Mouse (Mus musculus) liver, postnatal 0 days (tissue): ENCODE measurements around the gene Proca1. TPM values are rescaled to one million over a fixed set of nuclear protein-coding genes. Genes with fewer than 3 reads are reported as not detected.

ENCODE experiments used
- ATAC-seq: fragments of 200-750 bp; cut with Nextera tagmentation; 2 replicates; pipeline ENCODE4 v1.8.0; 2017; ENCODE audit warnings: mild to moderate bottlenecking, moderate library complexity
- DNase-seq: peaks from one replicate; pipeline ENCODE4 v3.0.0-alpha.2; 2016
- H3K27ac ChIP-seq: fragments of 300-500 bp; sonication (generic); 2 replicates; pipeline ENCODE4 v1.5.1; 2014; ENCODE audit warnings: antibody characterized with exemption, moderate library complexity, mild to moderate bottlenecking, low read depth
- H3K27me3 ChIP-seq: fragments of 300-500 bp; sonication (generic); 2 replicates; pipeline ENCODE4 v1.6.1; 2014; ENCODE audit warnings: low read length, control low read depth, mixed read lengths; ENCODE audit not compliant: insufficient read depth
- H3K36me3 ChIP-seq: fragments of 300-500 bp; sonication (generic); replicated peaks from 2 replicates; pipeline ENCODE4 v1.6.1; 2014; ENCODE audit warnings: mild to moderate bottlenecking, control low read depth, low read length, moderate library complexity, mixed read lengths; ENCODE audit not compliant: insufficient read depth
- H3K4me1 ChIP-seq: fragments of 300-500 bp; sonication (generic); 2 replicates; pipeline ENCODE4 v1.6.1; 2014; ENCODE audit warnings: antibody characterized with exemption, mild to moderate bottlenecking, control low read depth; ENCODE audit not compliant: insufficient read depth
- H3K4me2 ChIP-seq: fragments of 300-500 bp; sonication (generic); 2 replicates; pipeline ENCODE4 v1.6.1; 2014; ENCODE audit warnings: low read depth, mild to moderate bottlenecking, low read length, moderate library complexity, mixed read lengths
- H3K4me3 ChIP-seq: fragments of 300-500 bp; sonication (generic); 2 replicates; pipeline ENCODE4 v1.5.1; 2014; ENCODE audit warnings: low read depth, low read length
- H3K9ac ChIP-seq: fragments of 300-500 bp; sonication (generic); replicated peaks from 2 replicates; pipeline ENCODE4 v1.6.1; 2014; ENCODE audit warnings: mild to moderate bottlenecking, moderate library complexity
- H3K9me3 ChIP-seq: fragments of 300-500 bp; sonication (generic); 2 replicates; pipeline ENCODE4 v1.6.1; 2016; ENCODE audit warnings: mild to moderate bottlenecking, control low read depth, low read length, mixed read lengths
- CTCF ChIP-seq: sonication (generic); IDR thresholded peaks from 2 replicates; pipeline ENCODE4 v1.5.1; 2016; ENCODE audit warnings: antibody characterized with exemption, low read depth
- EP300 ChIP-seq: IDR thresholded peaks from 2 replicates; pipeline ENCODE4 v1.6.1; 2016; ENCODE audit warnings: antibody characterized with exemption, low read depth, mild to moderate bottlenecking
- WGBS: fragments of 180-500 bp; shearing (Covaris S2); extraction: QIAGEN DNeasy Blood & Tissue Kit; methylation state at CpG from one replicate; pipeline ENCODE4 v1.1.7; 2014; ENCODE audit not compliant: insufficient replicate concordance; 5-methylcytosine and 5-hydroxymethylcytosine counted together
- polyA plus RNA-seq: library from polyadenylated mRNA; unstranded; fragments of >200 nt; fragmentation: Nextera tagmentation; extraction: Ambion mirVana; gene quantifications from 2 replicates; pipeline ENCODE4 v1.2.1, GENCODE M21; 2015

Gene Proca1
- polyA plus RNA-seq, 1 experiment from 2014 or later, result 1.00 TPM

DNA sequence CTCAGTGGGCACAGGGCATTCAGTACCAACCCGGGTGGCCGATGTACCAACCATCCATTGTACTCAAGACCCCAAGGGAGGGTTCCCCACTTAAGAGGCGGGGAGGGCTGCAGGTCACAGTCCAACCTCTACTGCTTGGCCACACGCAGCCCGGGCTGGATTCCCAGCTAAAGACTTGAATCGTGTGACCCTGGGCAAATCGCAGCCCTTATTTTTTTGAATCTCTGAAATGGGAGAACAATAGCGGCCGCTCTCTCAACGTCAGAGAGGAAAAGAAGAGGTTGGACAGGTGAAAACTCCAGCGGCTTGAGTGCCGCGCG lies 28.6 kb upstream of the Proca1 start:
- ATAC-seq, result no peak
- peaks cover 24% of the 10 kb centered on the region for H3K36me3 ChIP-seq
- H3K4me3 ChIP-seq, result peak overlapping the region; percentile 96
- H3K9ac ChIP-seq, result peak overlapping the region; percentile 87
- H3K4me1 ChIP-seq, result peaks cover 53% of the 10 kb centered on the region
- peak overlapping the region; percentile 100 for H3K4me2 ChIP-seq
- TF ChIP-seq EP300, result no peak
- no peak for TF ChIP-seq CTCF
- peak overlapping the region; percentile 90 for H3K27ac ChIP-seq
- 0% methylated on average over 14 of the region's 14 CpGs for WGBS
- H3K27me3 ChIP-seq, result no peaks in the 10 kb centered on the region
- no peak for DNase-seq
- no peaks in the 10 kb centered on the region for H3K9me3 ChIP-seq

DNA sequence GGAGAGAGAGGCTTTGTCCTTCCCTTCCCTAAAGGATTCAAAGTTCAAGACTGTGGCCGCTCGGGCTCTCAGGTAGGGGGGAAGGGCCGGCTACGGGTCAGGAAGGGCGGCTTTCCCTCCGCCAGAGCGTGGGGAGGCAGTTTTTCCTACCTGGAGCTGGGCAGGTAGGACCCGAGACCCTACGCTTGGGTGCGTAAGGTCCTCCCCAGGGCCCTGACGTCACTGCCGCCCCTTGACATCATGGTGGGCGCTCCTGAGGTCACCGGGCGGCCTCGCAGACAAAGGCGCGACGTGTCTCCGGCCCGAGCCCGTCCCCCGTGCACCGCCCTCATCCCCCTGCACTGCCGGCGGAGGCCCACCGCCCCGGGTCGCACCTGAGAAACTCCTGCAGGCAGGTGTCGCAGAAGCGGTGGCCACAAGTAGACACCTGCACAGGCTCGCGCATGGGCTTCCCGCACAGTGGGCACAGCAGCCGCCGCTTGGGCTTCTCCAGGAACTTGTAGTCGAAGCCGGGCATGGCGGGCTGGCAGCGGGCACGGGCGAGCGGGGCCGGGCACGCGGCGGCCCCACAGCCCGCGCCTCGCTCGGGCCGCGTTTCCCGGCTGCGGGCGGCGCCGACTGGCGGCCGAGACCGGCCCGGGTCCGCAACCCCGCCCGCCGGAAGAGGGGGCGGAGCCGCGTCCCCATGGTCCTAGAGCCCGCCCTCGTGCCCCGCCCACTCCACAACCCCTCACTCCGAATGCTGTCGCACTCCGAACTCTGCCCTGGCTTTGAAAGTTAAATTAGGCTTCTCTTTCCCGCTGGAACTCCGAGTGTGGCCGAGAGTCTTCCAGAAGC lies 28.1 kb upstream of the Proca1 start, which contains the start of gene Traf4:
Gene Traf4 (minus strand): TSS at position 666 of the 837 bp plus-strand sequence.
- peak within 1 kb of the TSS; percentile 87 for H3K9ac ChIP-seq
- H3K4me1 ChIP-seq, result peaks cover 53% of the 10 kb centered on the region
- H3K9me3 ChIP-seq, result no peaks in the 10 kb centered on the region
- H3K27ac ChIP-seq, result peak within 1 kb of the TSS; percentile 90
- under 1% methylated on average over 66 of the region's 78 CpGs for WGBS
- no peaks in the 10 kb centered on the region for H3K27me3 ChIP-seq
- peak within 1 kb of the TSS; percentile 100 for H3K4me2 ChIP-seq
- ATAC-seq, result peak; percentile 87
- peak within 1 kb of the TSS; percentile 96 for H3K4me3 ChIP-seq
- peak; percentile 91 for DNase-seq
- H3K36me3 ChIP-seq, result peaks cover 22% of the 10 kb centered on the region
- TF ChIP-seq EP300 (no peak), CTCF (no peak; the same call in 1 of the 2 replicates)

DNA sequence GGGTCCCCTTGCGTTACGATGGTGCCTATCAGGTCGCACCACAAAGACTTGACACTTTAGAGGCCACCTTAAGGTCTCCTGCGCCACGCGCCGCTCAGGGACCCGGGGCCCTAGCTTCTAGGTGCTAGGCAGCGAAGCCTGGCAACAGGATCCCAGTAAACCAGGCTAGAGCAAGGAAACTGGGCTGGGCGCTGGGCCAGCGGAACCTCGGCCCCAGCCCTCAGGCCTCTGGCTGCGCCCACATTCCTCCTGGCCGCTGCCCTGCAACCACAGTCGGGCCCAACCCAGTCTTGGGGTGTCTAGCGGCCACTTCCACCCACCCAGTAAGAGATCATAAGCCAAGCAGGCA lies 27.5 kb upstream of the Proca1 start:
- Histone ChIP-seq H3K36me3 (peaks cover 16% of the 10 kb centered on the region), H3K9me3 (no peaks in the 10 kb centered on the region), H3K27me3 (no peaks in the 10 kb centered on the region), H3K4me2 (peak overlapping the region; percentile 100), H3K9ac (peak overlapping the region; percentile 87), H3K27ac (peak overlapping the region; percentile 90), H3K4me3 (peak overlapping the region; percentile 96), H3K4me1 (peaks cover 53% of the 10 kb centered on the region)
- TF ChIP-seq CTCF (no peak), EP300 (no peak)
- ATAC-seq (peak; percentile 49), DNase-seq (no peak)
- 2% methylated on average over 16 of the region's 16 CpGs for WGBS

DNA sequence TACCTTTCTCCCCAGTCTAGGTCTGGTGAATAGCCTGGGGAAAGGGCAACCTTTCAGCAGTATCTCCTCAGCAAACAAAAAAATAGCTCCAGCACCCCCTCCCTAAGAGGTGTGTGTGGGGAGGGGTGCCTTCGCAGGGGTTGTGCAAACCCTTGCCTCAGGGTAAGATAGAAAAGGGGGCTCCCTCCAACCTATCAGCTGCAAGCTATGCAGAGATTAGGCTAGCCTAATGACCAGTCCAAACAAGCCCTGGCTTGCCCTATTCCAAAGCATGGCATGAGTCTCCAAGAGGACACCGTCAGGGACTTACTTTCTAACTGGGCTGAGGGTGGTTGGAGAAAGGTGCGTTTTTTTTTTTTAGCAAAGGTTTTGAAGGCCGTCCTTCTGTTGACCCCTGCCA lies 27.0 kb upstream of the Proca1 start:
- Histone ChIP-seq H3K9me3 (no peaks in the 10 kb centered on the region), H3K9ac (peak overlapping the region; percentile 87), H3K36me3 (peaks cover 12% of the 10 kb centered on the region), H3K27me3 (no peaks in the 10 kb centered on the region), H3K4me1 (peaks cover 53% of the 10 kb centered on the region), H3K4me3 (peak overlapping the region; percentile 96), H3K4me2 (peak overlapping the region; percentile 100), H3K27ac (peak overlapping the region; percentile 90)
- peak; percentile 13 for DNase-seq
- no peak for ATAC-seq
- WGBS, result 56% methylated on average over 4 of the region's 4 CpGs
- TF ChIP-seq CTCF (no peak), EP300 (no peak)

DNA sequence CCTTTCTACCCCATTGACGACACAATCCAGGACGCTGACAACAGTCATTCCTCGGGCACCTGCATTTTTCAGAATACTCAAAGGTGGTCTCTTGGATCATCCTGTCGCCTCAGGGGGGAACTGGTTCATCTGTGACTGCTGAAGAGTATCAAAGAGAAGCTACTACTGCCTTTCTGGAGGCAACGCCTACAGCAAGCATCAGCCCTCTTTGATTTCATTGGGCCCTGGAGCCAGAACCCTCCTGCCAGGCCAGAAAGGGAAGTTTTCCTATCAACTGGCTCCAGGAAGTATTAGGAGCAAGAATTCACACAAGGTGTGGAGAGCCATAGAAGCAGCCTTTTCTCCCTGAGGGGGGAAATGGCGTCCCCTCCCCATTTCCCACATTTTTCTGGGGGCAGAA lies 26.6 kb upstream of the Proca1 start:
- ATAC-seq (no peak), DNase-seq (no peak)
- Histone ChIP-seq H3K36me3 (peaks cover 8% of the 10 kb centered on the region), H3K27ac (no peak overlapping the region), H3K4me1 (peaks cover 53% of the 10 kb centered on the region), H3K27me3 (no peaks in the 10 kb centered on the region), H3K4me3 (no peak overlapping the region), H3K9me3 (no peaks in the 10 kb centered on the region), H3K9ac (no peak overlapping the region; the same call in 1 of the 2 replicates), H3K4me2 (no peak overlapping the region)
- WGBS, result 74% methylated on average over 6 of the region's 6 CpGs
- no peak for TF ChIP-seq CTCF
- no peak for TF ChIP-seq EP300

DNA sequence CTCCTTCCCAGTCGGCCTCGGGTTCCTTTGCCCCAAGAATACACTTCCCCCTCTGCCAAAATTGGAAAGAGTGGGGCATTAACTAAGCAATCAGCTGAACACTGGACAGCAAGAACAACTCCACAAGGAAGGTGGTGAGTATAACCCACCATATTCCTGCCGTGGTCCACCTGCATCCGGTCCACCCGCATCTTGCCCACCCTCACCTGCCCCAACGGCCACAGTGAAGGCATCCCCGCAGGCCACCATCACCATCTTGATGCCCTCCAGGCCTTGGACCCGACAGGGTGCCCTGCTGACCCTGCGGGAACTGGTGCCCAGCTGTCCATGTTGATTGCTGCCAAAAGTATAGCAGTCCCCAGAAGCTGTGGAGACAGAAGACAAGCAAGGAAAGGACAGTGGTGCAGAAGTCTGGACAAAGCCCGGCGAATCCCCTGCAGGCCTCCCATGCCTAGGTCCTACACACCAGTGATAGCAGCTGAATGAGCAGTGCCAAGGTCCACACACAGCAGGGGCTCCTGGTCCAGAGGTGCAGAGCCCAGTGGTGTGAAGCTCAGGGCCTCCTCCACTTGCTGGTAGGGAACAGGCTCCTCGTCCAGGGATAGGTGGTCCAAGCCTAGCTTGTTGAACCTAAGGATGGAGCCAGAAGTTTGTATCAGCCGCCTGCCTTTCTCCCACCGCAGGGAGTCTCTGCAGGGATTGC lies 25.8 kb upstream of the Proca1 start:
- Histone ChIP-seq H3K27me3 (no peaks in the 10 kb centered on the region), H3K27ac (0 out of 2 replicates have a peak overlapping the region, but pooled peaks have one; percentile 30), H3K4me3 (no peak overlapping the region), H3K9me3 (no peaks in the 10 kb centered on the region), H3K9ac (no peak overlapping the region), H3K36me3 (peaks cover 3% of the 10 kb centered on the region; the same call in 1 of the 2 replicates), H3K4me2 (no peak overlapping the region), H3K4me1 (peaks cover 48% of the 10 kb centered on the region)
- ATAC-seq, result no peak
- WGBS, result 93% methylated on average over 14 of the region's 14 CpGs
- no peak for TF ChIP-seq EP300
- TF ChIP-seq CTCF, result no peak
- peak; percentile 11 for DNase-seq
